Mouse (Mus musculus) cortical plate, adult 2 months (tissue): ENCODE data around the gene Efna5.

ENCODE experiments used
- CTCF ChIP-seq: fragments of 200-500 bp; IDR thresholded peaks from 2 replicates; pipeline ENCODE4 v1.5.1; 2011; ENCODE audit warnings: mild to moderate bottlenecking, control low read depth, low read length; ENCODE audit not compliant: insufficient read depth; ENCODE audit errors: extremely low read depth
- POLR2A ChIP-seq: fragments of 200-500 bp; IDR thresholded peaks from 2 replicates; pipeline ENCODE4 v1.6.1; 2011; ENCODE audit warnings: mild to moderate bottlenecking, low read length, control low read depth; ENCODE audit not compliant: insufficient read depth; ENCODE audit errors: extremely low read depth

GRCm38 (mm10) chr17:62656591-62656990 lies 224.5 kb downstream of the Efna5 start:
- TF ChIP-seq POLR2A (no peak), CTCF (no peak)
